Mouse (Mus musculus) midbrain, embryonic 10.5 days (tissue): Measurements from ENCODE around the gene Styx. TPM values are rescaled to one million over a fixed set of nuclear protein-coding genes. Genes with fewer than 3 reads are reported as not detected.
"Not testable (repeated sequence)": the region's sequence is repeated elsewhere in the genome, so short reads cannot be mapped to it uniquely, and the experiment has no call there.

ENCODE experiments used
- DNase-seq: peaks from one replicate; pipeline ENCODE4 v3.0.0-alpha.2; 2017; ENCODE audit warnings: low spot score
- H3K27ac ChIP-seq: fragments of 300-500 bp; sonication (generic); replicated peaks from 2 replicates; pipeline ENCODE4 v1.5.1; 2016; ENCODE audit warnings: mild to moderate bottlenecking
- H3K27me3 ChIP-seq: fragments of 300-500 bp; sonication (generic); 2 replicates; pipeline ENCODE4 v1.6.1; 2016; ENCODE audit warnings: low read depth, mild to moderate bottlenecking; ENCODE audit not compliant: poor library complexity, severe bottlenecking
- H3K36me3 ChIP-seq: fragments of 300-500 bp; sonication (generic); 2 replicates; pipeline ENCODE4 v1.6.1; 2016; ENCODE audit warnings: mild to moderate bottlenecking, moderate library complexity
- H3K4me1 ChIP-seq: fragments of 300-500 bp; sonication (generic); 2 replicates; pipeline ENCODE4 v1.6.1; 2016
- H3K4me3 ChIP-seq: fragments of 300-500 bp; sonication (generic); 2 replicates; pipeline ENCODE4 v1.5.1; 2016; ENCODE audit warnings: mild to moderate bottlenecking, moderate library complexity
- H3K9me3 ChIP-seq: fragments of 300-500 bp; sonication (generic); replicated peaks from 2 replicates; pipeline ENCODE4 v1.6.1; 2016; ENCODE audit warnings: mild to moderate bottlenecking
- WGBS: fragments of 180-500 bp; shearing (Covaris S2); methylation state at CpG from one replicate; pipeline ENCODE4 v1.1.7; 2016; 5-methylcytosine and 5-hydroxymethylcytosine counted together
- polyA plus RNA-seq: library from polyadenylated mRNA; unstranded; fragments of >200 nt; fragmentation: Nextera tagmentation; extraction: Ambion mirVana; gene quantifications from 2 replicates; pipeline ENCODE4 v1.2.1, GENCODE M21; 2016

The Styx gene
- polyA plus RNA-seq, 1 experiment from 2014 or later, result 40.0 TPM

GRCm38 (mm10) chr14:45382912-45383311 is 32.0 kb downstream of the Styx start:
- peaks cover 12% of the 10 kb centered on the region for H3K4me1 ChIP-seq
- H3K27me3 ChIP-seq, result no peaks in the 10 kb centered on the region
- 78% methylated on average over 4 of the region's 4 CpGs for WGBS
- no peak overlapping the region for H3K4me3 ChIP-seq
- H3K36me3 ChIP-seq, result peaks cover 47% of the 10 kb centered on the region
- H3K27ac ChIP-seq, result no peak overlapping the region
- DNase-seq, result no peak
- H3K9me3 ChIP-seq, result no peaks in the 10 kb centered on the region

DNA sequence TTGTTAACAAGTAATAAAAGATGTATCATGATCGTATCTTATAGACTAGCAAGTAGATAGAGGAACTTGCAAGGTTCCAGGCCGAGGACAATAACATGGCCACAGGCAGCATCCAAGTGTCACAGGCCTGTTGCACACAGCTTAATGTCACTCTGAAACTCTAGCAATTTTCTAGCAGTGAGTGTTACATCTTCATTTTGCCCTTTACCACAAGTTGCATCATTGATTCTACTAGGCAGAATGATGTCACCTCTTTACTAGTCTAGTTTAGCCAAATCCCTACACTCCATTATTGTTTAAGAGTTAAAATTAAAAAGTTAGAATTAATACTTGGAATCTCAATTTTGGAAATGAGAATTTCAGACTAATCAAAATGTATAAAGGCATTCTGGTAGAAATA is 34.7 kb downstream of the Styx start:
- Histone ChIP-seq H3K36me3 (peaks cover 22% of the 10 kb centered on the region), H3K4me1 (peaks cover 22% of the 10 kb centered on the region), H3K4me3 (no peak overlapping the region), H3K27me3 (no peaks in the 10 kb centered on the region), H3K9me3 (no peaks in the 10 kb centered on the region), H3K27ac (no peak overlapping the region)
- no peak for DNase-seq
- WGBS, result 96% methylated on average over 2 of the region's 2 CpGs

DNA sequence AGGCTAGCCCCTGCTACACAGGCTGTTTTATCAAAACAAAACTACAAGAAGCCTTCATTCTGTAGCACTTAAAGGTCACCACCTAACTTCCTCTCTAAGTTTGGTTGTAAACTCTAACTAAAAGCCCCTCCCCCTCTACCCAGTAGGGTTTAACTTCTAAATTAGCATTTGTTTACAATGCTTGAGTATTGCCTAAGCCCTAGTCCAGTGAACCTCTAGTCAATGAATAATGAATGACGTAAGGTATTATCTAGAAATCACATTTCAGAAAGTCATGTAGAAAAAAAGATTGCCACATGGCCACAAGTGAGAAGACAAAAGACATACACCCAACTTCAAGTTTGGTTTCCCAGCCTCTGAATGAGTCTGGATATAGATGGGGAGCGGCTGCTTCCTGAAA is 36.6 kb downstream of the Styx start:
- peaks cover 22% of the 10 kb centered on the region for H3K4me1 ChIP-seq
- H3K9me3 ChIP-seq, result no peaks in the 10 kb centered on the region
- peaks cover 9% of the 10 kb centered on the region for H3K36me3 ChIP-seq
- no peak overlapping the region for H3K27ac ChIP-seq
- no peaks in the 10 kb centered on the region for H3K27me3 ChIP-seq
- no peak for DNase-seq
- peak overlapping the region; percentile 84 for H3K4me3 ChIP-seq
- WGBS, result 20% methylated on average over 2 of the region's 2 CpGs

- Histone ChIP-seq H3K9me3 (no peaks in the 10 kb centered on the region), H3K4me3 (peak overlapping the region; percentile 84), H3K4me1 (peaks cover 22% of the 10 kb centered on the region), H3K27me3 (no peaks in the 10 kb centered on the region), H3K27ac (peak overlapping the region; percentile 91), H3K36me3 (no peaks in the 10 kb centered on the region)
- peak; percentile 88 for DNase-seq
- under 1% methylated on average over 71 of the region's 71 CpGs for WGBS
These were observed 37.7 kb downstream of the Styx start for GRCm38 (mm10) chr14:45388345-45389181.

DNA sequence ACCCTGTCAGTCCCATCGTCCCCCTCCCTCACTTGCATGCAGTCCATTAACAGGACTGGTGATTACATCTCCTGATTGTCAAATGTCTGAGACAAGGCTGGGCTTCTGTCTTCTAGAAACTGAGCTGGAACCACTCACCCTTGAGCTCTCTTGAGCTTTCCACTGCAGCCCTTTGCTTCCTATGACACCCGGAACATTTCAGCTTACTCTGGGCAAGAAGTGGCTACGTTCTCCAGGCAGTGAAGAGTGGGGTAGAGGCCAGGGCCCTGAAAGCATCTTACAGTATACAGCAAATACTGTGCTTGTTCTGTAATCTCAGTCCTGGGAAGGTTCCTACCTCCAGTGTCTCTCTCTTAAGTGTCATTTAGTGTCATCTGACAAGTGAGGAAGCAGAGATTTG is 38.3 kb downstream of the Styx start:
- Histone ChIP-seq H3K27me3 (no peaks in the 10 kb centered on the region), H3K4me3 (peak overlapping the region; percentile 84), H3K9me3 (no peaks in the 10 kb centered on the region), H3K4me1 (peaks cover 22% of the 10 kb centered on the region), H3K27ac (peak overlapping the region; percentile 91), H3K36me3 (no peaks in the 10 kb centered on the region)
- no peak for DNase-seq
- 38% methylated on average over 3 of the region's 3 CpGs for WGBS

GRCm38 (mm10) chr14:45399836-45400235 is 48.9 kb downstream of the Styx start:
- Histone ChIP-seq H3K27ac (no peak overlapping the region), H3K4me3 (no peak overlapping the region), H3K9me3 (no peaks in the 10 kb centered on the region), H3K36me3 (no peaks in the 10 kb centered on the region), H3K27me3 (no peaks in the 10 kb centered on the region), H3K4me1 (no peaks in the 10 kb centered on the region)
- 81% methylated on average over 3 of the region's 3 CpGs for WGBS
- DNase-seq, result no peak

DNA sequence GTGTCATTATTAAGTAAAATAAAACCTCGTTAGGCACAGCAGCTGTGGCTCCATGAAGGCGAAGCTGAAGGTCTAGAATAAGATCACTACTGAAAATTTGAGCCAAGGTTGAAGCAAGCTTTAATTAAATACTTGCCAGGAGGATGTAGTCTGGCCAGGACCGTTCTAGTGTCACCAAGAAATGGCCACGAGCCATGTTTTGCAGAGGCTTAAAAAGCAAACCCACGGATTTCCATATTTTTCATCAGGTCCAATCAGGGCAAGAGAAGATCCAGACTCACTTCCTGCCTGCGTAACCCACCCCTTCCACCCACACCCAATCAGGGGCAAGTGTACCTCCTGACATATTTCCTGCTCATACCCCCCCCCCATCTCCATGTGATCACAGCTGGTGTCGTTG is 52.8 kb downstream of the Styx start:
- Histone ChIP-seq H3K4me1 (no peaks in the 10 kb centered on the region), H3K36me3 (no peaks in the 10 kb centered on the region), H3K27me3 (no peaks in the 10 kb centered on the region), H3K4me3 (no peak overlapping the region), H3K27ac (no peak overlapping the region), H3K9me3 (no peaks in the 10 kb centered on the region)
- DNase-seq, result no peak
- 89% methylated on average over 7 of the region's 7 CpGs for WGBS

- not testable (repeated sequence) for DNase-seq, H3K9me3 ChIP-seq, H3K4me3 ChIP-seq, H3K27me3 ChIP-seq, H3K27ac ChIP-seq, H3K36me3 ChIP-seq, H3K4me1 ChIP-seq
- 82% methylated on average over 2 of the region's 3 CpGs for WGBS
These were observed 53.9 kb downstream of the Styx start, which contains the start of gene Gnpnat1 for GRCm38 (mm10) chr14:45404813-45405212. Gene Gnpnat1, minus strand, starts transcription at chr14:45404913.

DNA sequence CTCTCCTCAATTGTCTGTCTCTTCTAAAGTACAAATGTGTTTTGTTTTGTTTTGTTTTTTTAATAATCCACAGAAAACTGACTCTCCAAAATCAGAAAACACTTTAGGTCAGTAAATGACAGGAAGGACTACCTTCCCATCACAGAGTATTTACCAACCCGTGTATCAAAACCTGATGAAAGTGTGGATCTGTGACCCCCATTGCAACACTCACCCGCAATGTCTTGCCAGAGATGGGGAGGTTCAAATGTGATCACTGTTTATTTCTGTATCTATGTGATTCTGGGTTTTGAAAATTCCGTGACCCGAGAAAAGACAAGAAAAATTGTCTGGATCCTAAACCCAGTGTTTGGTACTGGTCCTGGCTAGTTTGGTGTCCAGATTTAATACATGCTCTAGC is 65.4 kb downstream of the Styx start:
- DNase-seq, result no peak
- no peaks in the 10 kb centered on the region for H3K9me3 ChIP-seq
- H3K36me3 ChIP-seq, result no peaks in the 10 kb centered on the region
- no peak overlapping the region for H3K4me3 ChIP-seq
- WGBS, result 92% methylated on average over 4 of the region's 4 CpGs
- H3K27ac ChIP-seq, result no peak overlapping the region
- H3K27me3 ChIP-seq, result no peaks in the 10 kb centered on the region
- H3K4me1 ChIP-seq, result no peaks in the 10 kb centered on the region

DNA sequence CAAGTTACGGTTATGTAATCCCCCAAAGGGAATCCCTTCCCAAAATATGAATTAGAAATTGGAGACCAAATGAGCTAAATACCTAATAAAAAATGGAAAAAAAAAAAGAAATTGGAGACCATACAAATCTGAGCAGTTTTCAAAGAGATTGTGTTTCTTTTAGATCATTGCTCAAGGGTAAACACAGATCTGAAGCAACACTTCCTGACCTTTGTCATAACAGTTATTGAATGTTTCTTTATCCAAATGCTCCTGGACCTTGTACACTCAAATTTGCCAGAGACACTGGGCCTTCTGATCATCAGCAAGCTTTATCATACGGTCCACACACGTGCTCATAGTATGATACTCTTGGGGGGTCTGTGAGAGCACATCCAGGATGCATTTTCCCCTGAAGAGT is 67.7 kb downstream of the Styx start:
- Histone ChIP-seq H3K27me3 (no peaks in the 10 kb centered on the region), H3K4me3 (no peak overlapping the region), H3K27ac (no peak overlapping the region), H3K9me3 (no peaks in the 10 kb centered on the region), H3K4me1 (no peaks in the 10 kb centered on the region), H3K36me3 (no peaks in the 10 kb centered on the region)
- WGBS, result 91% methylated on average over 3 of the region's 3 CpGs
- no peak for DNase-seq

DNA sequence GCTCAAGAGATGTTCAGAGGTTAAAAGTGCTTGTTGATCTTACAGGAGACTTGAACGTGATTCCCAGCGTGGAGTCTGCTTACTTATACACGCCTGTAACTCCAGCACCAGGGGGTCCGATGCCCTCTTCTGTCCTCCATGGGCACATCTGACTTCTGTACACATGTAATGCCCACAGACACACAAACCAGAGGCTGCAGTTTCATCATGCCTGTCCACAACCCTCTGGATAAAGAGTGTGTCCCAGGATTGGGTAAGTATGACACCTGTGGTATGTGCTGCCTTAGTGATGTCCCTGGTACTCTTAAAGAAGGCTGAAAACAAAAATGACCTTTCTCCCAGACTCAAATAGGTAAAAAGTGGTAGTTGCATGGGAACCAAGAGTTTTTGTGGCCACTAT is 68.4 kb downstream of the Styx start:
- H3K27me3 ChIP-seq, result no peaks in the 10 kb centered on the region
- no peaks in the 10 kb centered on the region for H3K36me3 ChIP-seq
- H3K27ac ChIP-seq, result no peak overlapping the region
- no peaks in the 10 kb centered on the region for H3K4me1 ChIP-seq
- H3K9me3 ChIP-seq, result no peaks in the 10 kb centered on the region
- no peak for DNase-seq
- WGBS, result 76% methylated on average over 4 of the region's 4 CpGs
- H3K4me3 ChIP-seq, result no peak overlapping the region

GRCm38 (mm10) chr14:45422371-45422770 is 71.5 kb downstream of the Styx start:
- WGBS, result 80% methylated on average over 4 of the region's 4 CpGs
- H3K36me3 ChIP-seq, result no peaks in the 10 kb centered on the region

DNA sequence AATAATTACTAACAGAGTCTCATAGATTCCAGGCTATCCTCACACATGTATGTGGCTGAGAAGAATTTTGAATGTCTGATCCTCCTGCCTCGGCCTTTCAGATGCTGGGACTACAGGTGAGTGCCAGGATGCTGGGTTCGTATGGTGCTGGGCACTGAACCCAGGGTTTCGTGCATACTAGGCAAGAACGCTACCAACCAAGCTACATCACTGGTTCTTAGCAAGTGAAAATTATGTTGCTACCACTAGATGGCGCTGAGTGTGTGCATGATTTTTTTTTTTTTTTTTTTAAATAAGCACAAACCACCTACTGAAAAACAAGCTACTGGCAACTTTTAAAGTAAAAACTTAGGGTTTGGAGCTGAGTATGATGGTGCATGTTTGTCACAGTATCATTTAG is 72.3 kb downstream of the Styx start:
- no peaks in the 10 kb centered on the region for H3K4me1 ChIP-seq
- H3K27ac ChIP-seq, result no peak overlapping the region
- H3K4me3 ChIP-seq, result no peak overlapping the region
- H3K36me3 ChIP-seq, result no peaks in the 10 kb centered on the region
- H3K9me3 ChIP-seq, result peaks cover 5% of the 10 kb centered on the region; the same call in 1 of the 2 replicates
- WGBS, result 19% methylated on average over 5 of the region's 5 CpGs
- no peak for DNase-seq
- no peaks in the 10 kb centered on the region for H3K27me3 ChIP-seq

More at GRCm38 (mm10) chr14:45422371-45422770, 71.5 kb downstream of the Styx start:
- Histone ChIP-seq H3K9me3 (peaks cover 5% of the 10 kb centered on the region; the same call in 1 of the 2 replicates), H3K27me3 (no peaks in the 10 kb centered on the region), H3K4me3 (no peak overlapping the region), H3K27ac (no peak overlapping the region), H3K4me1 (no peaks in the 10 kb centered on the region)
- no peak for DNase-seq
